Mouse (Mus musculus) bone marrow macrophage, adult 2 months (primary cell): ENCODE data around the gene Shc4. TPM values are rescaled to one million over a fixed set of nuclear protein-coding genes. Genes with fewer than 3 reads are reported as not detected.

Experiments
- H3K27ac ChIP-seq: 2 replicates; pipeline ENCODE4 v1.5.1; 2012; ENCODE audit warnings: low read depth, low read length; ENCODE audit not compliant: insufficient read depth
- H3K4me1 ChIP-seq: 2 replicates; pipeline ENCODE4 v1.6.1; 2012; ENCODE audit warnings: low read length; ENCODE audit not compliant: control insufficient read depth, insufficient read depth
- H3K4me3 ChIP-seq: 2 replicates; pipeline ENCODE4 v1.5.1; 2012; ENCODE audit warnings: mild to moderate bottlenecking, low read length, moderate library complexity; ENCODE audit not compliant: insufficient read depth
- CTCF ChIP-seq: IDR thresholded peaks from 2 replicates; pipeline ENCODE4 v1.5.1; 2012; ENCODE audit warnings: low read depth, mild to moderate bottlenecking, low read length, moderate library complexity
- POLR2A ChIP-seq: IDR thresholded peaks from 2 replicates; pipeline ENCODE4 v1.6.1; 2012; ENCODE audit warnings: mild to moderate bottlenecking, low read depth, low read length, borderline replicate concordance
- polyA plus RNA-seq: library from polyadenylated mRNA; stranded (reverse); fragments of >200 nt; gene quantifications from 2 replicates; pipeline ENCODE4 v1.2.4, GENCODE M21; 2012; ENCODE audit not compliant: missing spikeins, insufficient read depth, insufficient read length

The Shc4 gene
- polyA plus RNA-seq, 1 experiment: 1.8 TPM

DNA sequence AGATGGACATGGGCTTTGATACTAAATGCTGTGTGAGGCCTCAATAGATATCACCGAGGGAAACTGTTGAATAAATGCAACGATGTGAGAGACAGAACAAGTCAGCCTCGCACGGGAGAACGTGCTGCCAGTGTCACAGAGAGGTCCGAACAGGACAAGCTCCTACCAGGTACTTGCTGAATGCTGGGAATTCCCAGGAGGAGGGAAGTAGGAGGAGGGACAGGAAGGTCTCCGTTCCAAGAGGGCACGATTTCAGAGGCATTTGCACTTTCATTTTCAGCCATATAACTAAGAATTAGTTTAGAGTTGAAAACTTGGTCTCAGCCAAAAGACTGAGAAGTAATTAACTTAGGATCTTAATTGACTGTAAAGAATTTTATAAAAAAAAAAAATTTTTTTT is 72.4 kb downstream of the Shc4 start:
- no peak overlapping the region for H3K27ac ChIP-seq
- peaks cover 2% of the 10 kb centered on the region; the same call in 1 of the 2 replicates for H3K4me1 ChIP-seq
- H3K4me3 ChIP-seq: no peak overlapping the region
- TF ChIP-seq POLR2A (no peak), CTCF (no peak)

DNA sequence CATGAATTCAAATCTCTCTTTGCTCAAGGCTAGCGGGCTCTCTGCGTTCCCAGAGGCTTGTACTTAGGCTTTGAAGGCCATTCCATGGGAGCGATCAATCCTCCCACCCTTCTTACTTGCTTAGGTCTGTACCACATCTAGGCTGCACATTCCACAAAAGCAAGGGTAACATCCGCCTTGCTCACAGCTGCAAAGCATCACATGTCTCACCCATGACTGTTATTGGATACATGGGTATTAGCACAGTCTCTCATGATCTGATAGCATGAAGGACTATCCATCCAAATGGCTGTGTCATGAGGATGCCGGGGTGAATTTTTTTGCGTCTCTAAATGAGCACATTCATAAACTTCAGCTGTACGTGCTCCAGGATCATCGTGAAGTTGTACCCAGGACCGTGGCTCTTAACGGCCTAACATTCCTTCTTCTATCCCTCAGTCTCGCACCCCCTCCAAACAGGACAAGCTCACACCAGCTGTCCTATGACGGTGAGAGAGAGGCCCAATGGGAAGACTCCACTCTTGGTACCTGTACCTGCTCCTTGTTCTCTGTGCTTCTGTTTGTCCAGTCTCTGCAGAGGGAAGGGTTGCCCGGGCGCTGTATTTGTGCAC is 73.1 kb downstream of the Shc4 start:
- Histone ChIP-seq H3K4me3 (no peak overlapping the region), H3K27ac (no peak overlapping the region), H3K4me1 (peaks cover 2% of the 10 kb centered on the region; the same call in 1 of the 2 replicates)
- no peak for TF ChIP-seq POLR2A
- no peak for TF ChIP-seq CTCF

DNA sequence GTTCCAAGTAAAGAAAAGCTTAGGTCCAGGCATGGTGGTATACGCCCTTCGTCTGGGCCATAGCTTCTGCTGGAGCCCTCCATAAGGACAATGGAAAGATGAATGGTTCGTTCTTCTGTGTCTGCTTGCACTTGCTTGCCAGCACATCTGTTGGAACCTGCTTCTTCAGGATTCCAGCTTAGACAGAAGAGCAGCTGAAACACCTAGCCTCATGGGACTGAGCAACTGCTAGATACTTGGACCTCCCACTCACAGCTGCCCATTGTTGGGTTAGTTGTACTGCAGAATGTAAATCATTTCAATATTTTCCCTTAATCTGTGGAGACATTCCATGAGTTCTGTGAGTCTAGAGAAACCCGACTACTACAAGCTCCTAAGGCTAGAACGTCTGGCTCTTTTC is 73.9 kb downstream of the Shc4 start:
- no peak for TF ChIP-seq POLR2A
- TF ChIP-seq CTCF: no peak
- H3K27ac ChIP-seq: no peak overlapping the region
- H3K4me1 ChIP-seq: peaks cover 2% of the 10 kb centered on the region; the same call in 1 of the 2 replicates
- no peak overlapping the region for H3K4me3 ChIP-seq

DNA sequence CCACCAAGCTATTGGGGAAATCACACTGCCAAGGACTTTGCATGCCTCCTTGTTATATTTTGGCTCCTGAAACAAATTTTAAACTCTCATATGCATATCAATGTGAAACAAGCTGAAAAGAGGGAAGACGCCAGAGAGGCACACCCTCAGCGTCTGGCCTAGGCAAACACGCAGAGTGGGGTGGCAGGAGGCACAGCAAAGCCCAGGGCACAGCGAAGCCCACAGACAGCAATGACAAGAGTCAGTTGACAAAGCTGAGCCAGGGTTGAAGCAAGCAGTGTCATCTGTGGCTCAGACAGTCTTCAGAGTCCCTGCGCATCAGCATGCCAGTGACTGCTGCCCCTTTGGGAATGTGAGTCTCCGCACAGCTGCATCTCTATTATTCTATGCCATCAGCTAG is 79.0 kb downstream of the Shc4 start:
- Histone ChIP-seq H3K4me1 (no peaks in the 10 kb centered on the region), H3K27ac (no peak overlapping the region), H3K4me3 (no peak overlapping the region)
- TF ChIP-seq CTCF (no peak), POLR2A (no peak)

DNA sequence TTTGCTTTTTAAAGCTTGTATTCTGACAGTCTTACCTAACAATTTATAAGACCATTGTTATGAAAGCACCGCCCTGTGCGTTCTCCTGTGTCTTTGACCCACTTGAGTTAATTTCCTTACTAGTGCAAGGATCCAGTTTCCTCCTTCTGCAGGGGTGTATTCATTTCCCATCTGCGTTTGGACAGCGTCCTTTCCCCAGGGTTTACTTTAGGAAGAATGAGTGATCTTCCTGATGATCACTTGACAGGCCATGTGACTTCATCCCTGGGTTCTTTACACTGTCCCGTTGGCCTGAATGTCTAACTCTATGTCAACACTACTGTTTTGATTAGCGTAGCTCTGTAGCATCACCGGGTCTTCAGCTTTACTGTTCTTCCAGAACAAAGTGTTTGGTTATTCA is 86.6 kb downstream of the Shc4 start:
- Histone ChIP-seq H3K4me1 (no peaks in the 10 kb centered on the region), H3K4me3 (no peak overlapping the region), H3K27ac (no peak overlapping the region)
- TF ChIP-seq POLR2A (no peak), CTCF (no peak)

DNA sequence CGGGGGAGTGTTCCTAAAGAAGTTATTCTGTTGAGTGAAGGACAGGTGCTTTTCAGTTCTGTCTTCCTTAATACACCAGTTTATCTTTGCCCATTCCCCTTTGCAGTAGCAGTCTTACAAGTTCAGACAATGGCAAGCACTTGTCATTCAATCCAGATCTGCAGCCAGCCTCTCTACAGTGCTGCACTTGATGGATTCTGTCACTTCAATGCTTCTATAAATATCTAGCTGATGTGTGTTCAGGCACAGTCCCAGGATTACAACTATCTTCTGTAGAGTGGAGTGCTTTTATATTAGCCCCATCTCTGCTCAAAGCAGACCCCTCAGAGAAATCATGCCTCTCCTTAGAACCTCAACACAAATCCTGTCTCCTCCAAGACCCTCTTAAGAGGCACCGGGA is 93.9 kb downstream of the Shc4 start:
- no peak overlapping the region for H3K27ac ChIP-seq
- no peak overlapping the region for H3K4me3 ChIP-seq
- TF ChIP-seq CTCF (no peak), POLR2A (no peak)

DNA sequence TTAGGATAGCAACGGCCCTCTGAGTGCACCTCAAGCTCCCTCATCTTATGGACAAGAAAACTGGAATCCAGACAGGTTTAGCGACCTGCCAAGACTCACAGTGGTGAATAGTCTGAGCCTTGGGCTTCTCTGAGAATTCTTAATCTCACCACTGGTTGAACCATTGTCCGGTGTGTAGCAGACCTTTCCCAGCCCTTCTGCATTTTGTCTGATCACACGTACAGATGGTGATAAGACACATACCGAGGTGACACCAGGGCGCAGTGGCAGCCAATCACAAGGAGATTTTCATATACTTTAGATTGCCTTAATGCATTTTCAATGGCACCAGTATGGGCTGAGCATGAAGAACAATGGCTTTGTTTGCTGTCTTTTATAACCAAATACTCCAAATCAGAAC is 95.5 kb downstream of the Shc4 start:
- no peak overlapping the region for H3K4me3 ChIP-seq
- peaks cover 6% of the 10 kb centered on the region; the same call in 1 of the 2 replicates for H3K4me1 ChIP-seq

More for the DNA sequence above, 93.9 kb downstream of the Shc4 start:
- H3K4me1 ChIP-seq: peaks cover 2% of the 10 kb centered on the region; the same call in 1 of the 2 replicates

DNA sequence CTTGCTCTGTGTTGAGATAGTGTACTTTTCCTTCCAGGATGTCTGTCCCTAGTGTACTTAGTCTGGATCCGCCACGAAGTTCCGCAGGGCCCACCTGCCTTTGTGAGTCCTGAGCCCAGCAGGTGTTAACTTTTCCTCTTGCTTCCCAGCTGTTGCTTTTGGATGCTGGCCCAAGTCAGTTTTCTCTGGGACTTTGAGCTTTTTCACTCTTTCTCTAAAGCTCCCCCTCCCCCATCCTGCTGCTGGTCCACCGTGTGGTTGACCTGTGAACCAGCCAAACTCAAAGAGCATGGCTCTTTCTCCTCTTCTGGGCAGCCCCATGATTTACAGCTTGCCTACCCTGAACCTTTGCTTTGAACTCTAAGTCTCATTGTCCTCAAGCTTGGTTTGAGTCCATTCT is 97.4 kb downstream of the Shc4 start:
- H3K4me3 ChIP-seq: no peak overlapping the region
- TF ChIP-seq CTCF (no peak), POLR2A (no peak)
- peaks cover 10% of the 10 kb centered on the region for H3K4me1 ChIP-seq
- H3K27ac ChIP-seq: no peak overlapping the region

More for the DNA sequence above, 95.5 kb downstream of the Shc4 start:
- H3K27ac ChIP-seq: no peak overlapping the region
- TF ChIP-seq POLR2A (no peak), CTCF (no peak)

DNA sequence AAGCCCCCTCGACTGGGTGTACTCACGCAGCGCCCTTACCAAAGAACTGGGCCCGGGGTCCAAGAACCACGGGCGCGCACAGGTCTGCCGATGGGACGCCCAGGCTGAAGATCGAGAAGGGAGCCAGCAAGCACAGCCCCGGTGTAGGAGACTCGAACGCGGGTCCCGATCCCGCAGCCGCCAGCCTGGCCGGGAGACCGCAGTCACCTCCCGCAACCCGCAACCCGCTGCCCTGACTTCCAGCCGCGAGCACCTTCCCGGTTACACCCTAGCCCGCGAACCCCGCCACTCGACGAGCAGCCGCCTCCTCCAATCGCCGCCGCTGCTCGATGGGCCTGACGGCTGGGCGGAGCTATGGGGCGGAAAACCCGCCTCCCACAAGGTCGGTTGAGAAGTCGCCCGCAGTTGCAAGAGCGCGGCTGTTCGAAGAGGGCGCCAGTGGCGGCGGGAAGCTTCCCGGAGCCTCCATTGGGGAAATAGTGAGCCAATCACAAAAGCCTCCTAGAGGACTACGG is 99.1 kb downstream of the Shc4 start, which contains the start of gene Cep152:
Cep152 (minus strand) TSS at position 277 of the 515 bp plus-strand sequence.
- H3K27ac ChIP-seq: no peak within 1 kb of the TSS; the same call in 1 of the 2 replicates

DNA sequence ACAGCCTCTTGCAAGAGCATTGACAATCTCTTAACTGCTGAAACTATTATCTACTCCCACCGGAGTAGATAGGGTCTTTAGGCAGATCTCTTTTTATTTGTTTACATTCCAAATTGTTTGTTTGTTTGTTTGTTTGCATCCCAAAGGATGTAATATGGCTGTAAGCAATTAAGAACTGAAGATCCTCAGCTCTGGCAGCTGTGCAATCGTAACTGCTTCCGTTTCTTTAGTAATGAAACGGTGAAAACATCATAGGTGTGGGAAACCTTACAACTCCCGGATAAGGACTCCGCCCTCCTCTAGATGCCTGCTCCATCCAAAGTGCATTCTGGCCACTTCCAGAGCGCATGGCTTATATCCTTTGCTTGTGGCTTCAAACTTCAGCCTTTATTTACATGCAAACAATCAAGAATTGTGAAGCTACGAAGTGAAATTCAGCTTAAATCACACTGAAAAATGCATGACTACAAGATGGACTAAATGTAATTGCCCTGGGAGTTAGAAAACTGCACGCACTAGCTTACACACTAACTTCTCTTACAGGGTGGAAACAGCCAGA is 99.7 kb downstream of the Shc4 start:
- Histone ChIP-seq H3K4me1 (peaks cover 10% of the 10 kb centered on the region), H3K4me3 (peak overlapping the region; percentile 83), H3K27ac (no peak overlapping the region; the same call in 1 of the 2 replicates)
- TF ChIP-seq CTCF: no peak
- TF ChIP-seq POLR2A: no peak

More for the DNA sequence above, 99.1 kb downstream of the Shc4 start, which contains the start of gene Cep152:
- H3K4me1 ChIP-seq: peaks cover 10% of the 10 kb centered on the region
- TF ChIP-seq POLR2A: no peak
- TF ChIP-seq CTCF: no peak
- H3K4me3 ChIP-seq: peak within 1 kb of the TSS; percentile 83
